Mouse (Mus musculus) R1 (cell line): ENCODE measurements around the gene Nfat5.

Experiments used
- DNase-seq: peaks from one replicate; pipeline ENCODE4 v3.0.0-alpha.2; 2018; ENCODE audit warnings: low read depth, low spot score

Nfat5 gene

DNA sequence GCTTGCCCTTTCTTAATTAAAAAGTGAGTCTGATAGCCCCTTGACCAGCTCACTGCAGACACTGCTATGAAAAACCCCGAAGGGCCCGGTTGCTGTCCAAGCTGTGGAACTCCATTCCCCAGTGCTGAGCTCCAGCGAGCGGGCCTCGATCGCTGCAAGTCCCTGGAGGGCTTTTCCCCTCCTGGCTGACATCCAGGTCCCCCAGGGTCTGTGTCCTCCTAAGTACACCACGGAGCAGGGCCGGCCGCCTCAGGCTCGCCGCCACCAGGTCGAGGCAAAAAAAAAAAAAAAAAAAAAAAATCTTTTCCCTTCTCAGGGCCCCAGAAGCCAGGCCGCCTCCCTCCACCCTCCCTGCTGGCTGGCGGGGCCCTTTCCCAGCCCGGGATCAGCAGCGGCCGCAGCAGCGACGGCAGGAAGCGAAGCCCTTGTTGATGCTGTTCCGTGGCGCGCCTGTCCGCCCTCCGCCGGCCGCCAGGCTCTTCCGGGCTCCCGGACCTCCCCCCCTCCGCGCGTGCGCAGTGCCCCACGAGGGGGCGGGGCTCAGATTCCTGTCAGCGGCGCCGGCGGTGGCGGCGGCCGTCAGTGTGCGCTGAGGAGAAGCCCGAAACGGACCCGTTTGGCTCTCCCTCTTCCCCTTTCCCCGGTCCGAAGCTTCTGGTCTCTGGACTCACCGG, at the start of gene Nfat5:
Nfat5 (plus strand) TSS at position 543 of the 674 bp plus-strand sequence.
- DNase-seq, result peak; percentile 92

DNA sequence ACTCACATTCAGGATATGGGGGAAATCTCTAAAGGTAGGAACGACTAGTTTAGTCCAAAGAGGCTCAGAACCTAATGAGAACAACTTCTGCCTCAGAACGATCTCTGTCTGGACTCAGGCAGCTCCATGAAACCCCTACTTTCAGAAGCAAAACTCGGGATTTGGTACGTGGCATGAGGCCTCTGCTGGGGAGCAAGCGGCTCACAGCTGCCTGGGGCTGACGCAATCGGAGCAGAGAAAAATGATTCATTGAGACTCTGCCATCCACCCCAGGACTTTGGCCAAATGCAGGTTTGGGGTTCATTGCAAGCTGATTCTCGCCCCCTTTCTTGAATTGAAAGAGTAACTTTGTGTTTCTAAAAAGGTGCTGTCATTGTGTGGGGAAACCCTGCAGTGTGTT, 49.1 kb upstream of the Nfat5 start:
- no peak for DNase-seq

DNA sequence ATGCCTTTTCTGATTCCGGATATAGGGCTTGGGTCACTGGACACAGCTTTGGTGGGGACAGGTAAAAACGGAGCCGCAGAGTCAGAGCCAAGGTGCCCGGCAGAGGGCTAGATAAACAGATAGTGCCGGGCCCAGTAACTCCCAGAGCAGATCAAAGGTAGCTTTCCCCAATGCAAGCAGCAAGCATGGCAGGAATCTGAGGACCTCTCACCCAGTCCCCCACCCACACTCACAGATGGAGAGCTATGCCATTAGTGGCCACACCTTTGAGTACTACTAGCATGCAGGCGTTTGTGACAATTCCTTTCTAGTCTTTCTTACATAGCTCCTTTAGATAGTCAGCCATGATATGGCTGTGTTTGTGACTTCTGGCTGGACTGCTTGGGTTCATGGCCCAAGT, 44.8 kb upstream of the Nfat5 start:
- DNase-seq, result no peak

DNA sequence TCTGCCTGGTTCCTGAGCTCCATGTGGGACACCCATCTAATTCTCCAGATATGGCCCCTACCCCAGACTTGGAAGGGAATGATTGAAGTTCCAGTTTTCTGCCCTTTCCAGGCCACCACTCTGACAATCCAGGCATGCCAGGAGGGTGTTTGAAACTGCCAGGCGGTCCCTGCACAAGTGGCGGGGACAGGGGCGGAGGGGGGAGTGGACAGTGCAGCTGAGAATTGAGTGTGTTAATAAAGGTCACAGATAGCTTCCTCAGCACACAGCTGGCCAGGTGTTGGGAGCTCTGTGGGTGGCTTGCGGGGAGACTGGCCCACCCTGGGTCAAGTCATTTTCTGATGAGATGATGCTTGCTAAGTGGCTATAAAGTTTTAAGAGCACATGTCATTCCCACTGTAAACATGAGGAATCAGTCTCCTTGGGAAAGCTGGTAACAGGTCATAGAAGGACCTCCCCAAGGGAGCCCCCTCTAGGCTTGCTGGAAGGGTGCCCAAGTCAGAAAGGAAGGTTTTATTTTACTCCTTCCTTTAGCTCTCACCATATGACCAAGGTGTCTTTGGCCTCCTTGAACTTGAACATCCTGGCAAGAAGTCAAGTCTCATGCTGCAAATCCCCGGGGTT, 41.7 kb upstream of the Nfat5 start:
- no peak for DNase-seq

DNA sequence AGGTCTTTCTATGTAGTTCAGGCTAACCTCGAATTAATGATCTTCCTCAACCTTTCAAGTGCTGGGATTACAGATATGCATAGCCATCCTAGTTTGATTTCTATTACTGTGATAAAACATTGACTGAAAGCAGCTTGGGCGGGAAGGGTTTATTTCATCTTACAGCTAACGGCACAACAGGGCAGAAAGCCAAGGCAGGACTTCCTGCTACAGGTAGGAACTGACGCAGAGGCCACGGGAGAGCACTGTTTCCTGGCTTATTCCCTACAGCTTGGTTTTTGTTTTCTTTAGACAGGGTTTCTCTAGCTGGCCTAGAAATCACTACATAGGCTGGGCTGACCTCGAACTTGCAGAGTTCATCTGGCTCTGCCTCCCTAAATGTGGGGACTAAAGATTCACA, 40.1 kb upstream of the Nfat5 start:
- DNase-seq, result no peak

DNA sequence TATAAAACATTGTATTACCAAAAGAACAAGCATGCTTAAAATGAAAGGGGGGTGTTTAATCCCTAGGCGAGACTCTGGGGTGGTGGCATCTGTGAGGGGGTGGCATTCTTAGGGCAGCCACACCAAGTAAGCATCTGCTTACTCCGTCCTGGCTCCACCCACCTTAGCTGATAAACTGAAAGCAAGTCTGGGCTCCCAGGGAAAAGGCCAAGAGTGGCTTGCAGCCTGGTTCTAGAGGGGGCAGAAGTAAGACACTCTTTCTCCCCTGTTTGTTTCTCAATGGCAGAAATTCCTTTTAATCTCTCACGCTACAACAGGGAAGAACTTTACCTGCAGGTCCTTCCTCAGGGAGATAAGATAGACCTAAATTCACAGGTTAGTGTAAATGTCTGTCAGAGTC, 38.9 kb upstream of the Nfat5 start:
- no peak for DNase-seq

DNA sequence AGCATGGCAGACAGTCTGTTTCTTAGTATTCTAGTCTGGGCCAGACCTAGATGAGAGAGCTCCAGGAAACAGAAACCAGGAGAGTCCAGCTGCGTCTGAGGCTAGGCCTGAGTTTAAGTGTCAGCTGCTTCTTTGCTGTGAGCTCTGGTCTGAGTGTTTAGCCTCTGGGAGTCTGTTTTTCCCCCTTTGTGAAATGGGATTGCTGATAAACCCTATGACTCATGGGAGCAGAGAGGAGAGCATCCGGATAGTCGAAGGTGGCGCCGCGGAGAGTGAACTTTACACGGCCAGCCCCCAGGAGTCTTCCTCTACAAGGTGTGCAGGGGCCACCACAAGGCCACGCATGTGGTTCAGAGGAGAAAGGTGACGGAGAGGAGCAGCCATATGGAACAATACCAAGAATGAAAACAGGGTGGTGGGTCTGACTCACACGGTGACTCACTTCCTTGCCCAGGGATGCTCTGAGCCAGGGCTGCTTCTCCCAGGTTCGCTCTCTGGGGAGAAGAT, 38.3 kb upstream of the Nfat5 start:
- DNase-seq, result peak; percentile 49

DNA sequence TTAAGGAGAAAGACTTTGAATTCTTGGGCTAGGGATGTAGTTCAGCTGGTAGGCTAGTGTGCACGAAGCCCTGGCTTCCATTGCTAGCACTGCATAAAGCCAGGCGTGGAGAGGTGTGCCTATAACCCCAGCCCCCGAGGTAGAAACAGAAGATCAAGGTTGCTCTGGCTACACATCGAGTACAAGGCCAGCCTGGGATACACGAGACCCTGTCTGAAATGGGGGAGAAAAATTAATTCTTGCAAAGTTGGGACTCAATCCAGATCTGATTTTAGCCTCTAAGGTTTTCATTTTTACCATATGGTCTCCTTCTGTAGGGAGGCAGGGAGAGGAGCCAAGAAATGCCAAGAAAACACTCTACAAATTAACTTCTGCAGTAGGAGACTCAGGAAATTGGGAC, 36.0 kb upstream of the Nfat5 start:
- no peak for DNase-seq

DNA sequence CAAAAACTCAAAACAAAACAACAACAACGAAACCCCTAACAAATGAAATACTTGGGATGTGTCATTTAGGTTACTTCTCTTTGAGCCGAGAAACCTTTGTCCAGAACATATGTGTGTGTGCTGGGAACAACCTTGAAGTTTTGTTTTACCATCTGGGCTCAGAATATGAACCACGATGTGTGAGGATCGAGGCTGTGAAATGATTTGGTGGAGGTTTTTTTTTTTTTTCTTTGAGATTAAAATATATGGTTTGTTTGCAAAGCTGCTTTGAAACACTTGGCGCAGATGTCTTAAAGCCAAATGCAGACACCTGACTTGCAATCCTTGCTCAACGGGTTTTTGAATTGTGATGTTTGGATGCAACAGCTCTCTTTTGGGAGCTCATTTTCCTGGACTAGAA, 33.1 kb upstream of the Nfat5 start:
- no peak for DNase-seq

DNA sequence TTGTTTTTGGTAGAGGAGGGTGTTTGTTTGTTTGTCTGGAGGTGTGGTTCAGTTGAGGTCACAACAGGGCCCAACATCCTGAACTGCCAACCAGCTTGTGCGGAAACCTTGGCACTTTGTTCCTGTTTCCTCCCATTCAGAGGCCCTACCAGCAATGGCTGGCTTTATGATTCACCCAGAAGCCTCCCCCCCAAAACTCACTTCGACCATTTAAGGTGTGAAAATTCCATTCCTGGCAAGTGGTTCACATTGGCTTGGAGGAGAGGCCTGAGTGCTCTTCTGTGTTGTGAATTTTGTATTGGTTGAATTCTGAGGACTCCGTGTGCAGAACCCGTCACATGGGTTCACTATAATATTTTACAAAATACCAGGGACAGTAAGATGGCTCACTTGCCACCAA, 32.1 kb upstream of the Nfat5 start:
- DNase-seq, result peak; percentile 52

DNA sequence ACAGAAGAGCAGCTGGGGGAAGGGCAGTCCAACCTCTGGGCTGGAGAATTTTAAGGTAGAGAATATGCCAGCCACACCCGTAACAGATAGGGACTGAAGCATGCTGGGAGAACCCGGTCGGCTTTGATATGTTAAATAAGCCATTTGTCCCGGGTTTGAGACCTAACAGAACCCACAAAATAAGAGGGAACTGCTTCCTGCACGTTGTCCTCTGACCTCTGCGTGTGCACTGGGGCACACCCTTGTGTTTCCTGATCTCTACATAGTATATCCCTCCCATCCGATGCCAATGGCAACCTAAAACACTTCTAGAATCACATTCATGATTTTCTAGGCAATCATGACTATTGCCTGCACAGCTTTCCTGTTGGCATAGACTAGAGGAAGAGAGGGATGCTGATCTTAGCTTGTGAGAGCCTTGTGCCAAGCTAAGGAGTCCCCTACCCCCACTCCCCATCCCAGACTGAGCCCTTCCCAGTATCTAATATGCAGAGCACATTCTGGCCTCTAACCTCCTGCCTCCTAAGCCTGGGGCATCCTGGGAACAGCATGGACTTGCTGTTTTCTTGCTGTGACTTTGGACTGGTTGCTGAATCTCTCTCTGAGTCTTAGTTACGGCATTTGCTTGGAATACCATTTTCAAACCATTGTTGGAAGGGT, 31.1 kb upstream of the Nfat5 start:
- DNase-seq, result peak; percentile 96

DNA sequence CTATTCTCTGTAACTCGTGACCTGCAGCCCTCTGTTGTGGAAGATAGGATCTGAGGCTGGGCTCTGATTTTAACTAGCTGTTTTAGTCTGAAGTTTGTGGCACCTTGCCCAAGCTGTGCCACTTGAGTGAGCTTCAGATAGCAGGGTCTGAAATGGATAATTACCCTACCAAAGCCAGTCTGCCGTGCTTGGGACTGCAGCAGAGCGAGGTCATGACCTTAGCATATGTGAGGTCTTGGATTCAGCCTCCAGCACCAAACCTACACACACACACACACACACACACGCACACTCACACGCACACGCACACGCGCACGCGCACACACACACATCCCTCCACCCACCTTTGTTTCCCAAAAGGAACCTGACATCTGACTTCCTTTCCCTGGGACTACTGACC, 27.5 kb upstream of the Nfat5 start:
- no peak for DNase-seq

DNA sequence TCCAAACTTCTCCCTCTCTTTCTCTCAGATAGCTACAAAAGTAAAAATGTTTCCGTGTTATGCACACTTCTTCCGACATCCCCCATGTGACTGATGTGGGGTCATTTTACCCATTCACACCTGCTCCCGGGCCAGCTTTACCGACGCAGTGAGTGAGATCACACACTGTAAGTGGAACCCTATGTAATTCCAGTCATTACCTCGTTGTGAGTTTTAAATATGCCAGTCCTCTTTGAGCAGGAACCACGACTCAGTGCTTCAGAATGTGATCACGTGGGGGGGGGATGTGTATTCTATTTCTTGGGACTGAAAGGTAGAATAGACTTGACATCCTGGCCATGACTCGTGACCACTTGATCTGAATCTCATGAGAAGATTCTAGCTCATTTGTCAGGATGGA, 24.8 kb upstream of the Nfat5 start:
- no peak for DNase-seq

DNA sequence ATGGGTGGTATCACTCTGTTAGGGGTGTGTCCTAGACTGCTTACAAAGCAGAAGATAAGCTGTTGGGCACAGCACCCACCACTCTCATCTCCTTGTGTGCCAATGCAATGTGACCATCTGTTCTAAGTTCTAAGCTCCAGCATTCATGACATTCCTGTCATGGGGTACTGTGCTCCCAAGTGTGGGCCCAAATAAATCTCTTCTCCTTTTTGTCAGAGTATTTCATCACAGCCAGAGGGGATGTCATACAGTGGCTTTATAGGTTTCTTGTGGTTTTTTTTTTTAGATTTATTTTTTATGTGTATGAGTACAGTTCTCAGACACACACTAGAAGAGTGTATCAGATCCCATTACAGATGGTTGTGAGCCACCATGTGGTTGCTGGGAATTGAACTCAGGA, 24.1 kb upstream of the Nfat5 start:
- DNase-seq, result no peak

DNA sequence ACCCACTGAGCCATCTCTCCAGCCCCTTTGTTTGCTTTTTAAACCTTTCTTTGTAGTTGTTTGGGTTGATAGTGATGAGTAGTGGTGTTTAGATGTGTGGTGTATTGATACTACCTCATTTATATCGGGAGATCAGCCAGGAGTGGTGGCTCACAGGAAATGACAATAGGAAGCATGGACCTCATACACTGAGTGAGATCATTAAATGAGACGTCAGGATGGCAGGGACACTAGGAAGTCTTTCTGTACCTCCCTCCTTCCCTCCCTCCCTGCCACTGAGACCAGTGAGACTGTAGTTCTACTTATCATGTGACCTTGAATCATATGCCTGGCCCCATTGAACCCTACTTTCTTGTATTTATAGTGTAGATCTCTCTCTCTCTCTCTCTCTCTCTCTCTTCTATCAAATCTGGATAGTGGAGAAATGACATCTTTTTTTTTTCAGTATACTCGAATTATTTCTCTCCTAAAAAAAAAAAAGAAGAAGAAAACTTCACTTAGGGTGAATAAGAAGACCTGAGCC, 23.6 kb upstream of the Nfat5 start:
- DNase-seq, result no peak

DNA sequence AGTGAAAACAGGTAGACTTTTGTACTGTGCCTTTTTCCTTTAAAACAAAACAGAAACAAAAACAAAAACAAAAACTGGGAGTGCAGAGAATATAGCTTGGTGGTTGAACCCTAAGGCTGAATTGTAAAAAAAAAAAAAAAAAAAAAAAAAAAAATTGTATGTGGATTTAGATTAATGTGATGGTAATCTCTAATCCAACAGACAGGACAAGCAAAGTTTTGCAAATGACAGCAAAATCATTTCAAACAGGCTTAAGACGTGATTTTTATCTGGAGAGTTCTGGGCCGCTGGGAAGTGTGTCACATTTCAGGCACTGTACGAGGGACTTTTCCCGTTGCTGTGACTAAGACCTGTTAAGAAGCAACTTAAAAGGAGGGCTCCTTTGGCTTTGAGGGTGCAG, 23.0 kb upstream of the Nfat5 start:
- no peak for DNase-seq

DNA sequence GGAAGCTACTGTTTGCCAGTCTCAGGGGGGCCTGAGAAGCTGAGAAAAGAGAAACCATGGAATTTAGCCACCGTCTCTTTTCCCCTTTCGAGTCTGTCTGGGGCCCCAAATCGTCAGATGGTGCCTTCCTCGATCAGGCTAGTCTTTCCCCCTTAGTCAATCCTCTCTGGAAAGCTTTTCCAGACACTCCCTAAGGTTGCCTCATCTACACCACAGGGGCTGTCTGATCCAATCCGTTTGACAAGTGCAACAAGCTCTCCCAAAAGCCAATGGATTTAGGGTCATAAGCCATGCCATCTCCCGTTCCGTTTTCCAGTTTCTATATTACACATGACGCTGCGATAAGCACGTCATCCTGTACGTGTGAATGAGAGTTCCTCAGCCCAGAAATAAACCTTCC, 22.5 kb upstream of the Nfat5 start:
- peak; percentile 27 for DNase-seq

DNA sequence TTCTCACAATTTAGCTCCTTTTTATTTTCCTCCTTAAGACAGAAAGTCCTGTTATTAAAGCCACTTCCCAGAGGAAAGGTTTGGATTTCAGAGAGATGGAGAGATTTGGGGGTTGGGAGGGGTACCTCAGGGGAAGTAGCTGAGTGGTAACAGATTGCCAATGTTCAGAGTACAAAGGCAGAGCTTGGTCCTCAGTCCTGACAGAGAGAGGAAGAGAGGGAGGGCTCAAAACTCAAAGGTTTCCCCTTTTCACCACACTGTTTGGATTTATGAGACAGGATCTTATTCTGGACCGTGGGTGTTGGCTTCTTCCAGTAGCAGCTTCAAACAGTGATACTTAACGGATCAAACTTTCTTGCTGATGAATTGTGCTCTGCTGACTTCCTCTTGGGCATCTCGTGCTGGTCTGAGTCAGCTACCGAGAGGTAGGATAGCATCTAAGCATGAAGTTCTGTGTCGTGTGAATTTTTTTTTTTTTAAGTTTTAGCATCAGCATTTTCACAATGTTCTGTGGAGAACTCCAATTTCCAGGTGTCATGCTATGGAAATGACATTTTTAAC, 15.9 kb upstream of the Nfat5 start:
- DNase-seq, result no peak

DNA sequence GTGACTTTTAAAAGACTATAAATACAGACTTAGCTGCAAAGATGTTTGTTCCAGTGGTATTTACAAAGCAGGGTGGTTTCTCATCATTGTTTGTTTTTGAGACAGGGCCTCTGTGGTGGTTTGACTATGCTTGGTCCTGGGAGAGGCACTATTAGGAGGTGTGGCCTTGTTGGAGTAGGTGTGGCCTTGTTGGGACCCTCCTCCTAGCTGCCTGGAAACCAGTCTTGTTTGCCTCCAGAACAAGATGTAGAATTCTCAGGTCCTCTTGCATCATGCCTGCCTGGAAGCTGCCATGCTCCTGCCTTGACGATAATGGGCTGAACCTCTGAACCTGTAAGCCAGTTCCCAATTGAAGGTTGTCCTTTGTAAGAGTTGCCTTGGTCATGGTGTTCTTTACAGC, 14.7 kb upstream of the Nfat5 start:
- DNase-seq, result peak; percentile 56

DNA sequence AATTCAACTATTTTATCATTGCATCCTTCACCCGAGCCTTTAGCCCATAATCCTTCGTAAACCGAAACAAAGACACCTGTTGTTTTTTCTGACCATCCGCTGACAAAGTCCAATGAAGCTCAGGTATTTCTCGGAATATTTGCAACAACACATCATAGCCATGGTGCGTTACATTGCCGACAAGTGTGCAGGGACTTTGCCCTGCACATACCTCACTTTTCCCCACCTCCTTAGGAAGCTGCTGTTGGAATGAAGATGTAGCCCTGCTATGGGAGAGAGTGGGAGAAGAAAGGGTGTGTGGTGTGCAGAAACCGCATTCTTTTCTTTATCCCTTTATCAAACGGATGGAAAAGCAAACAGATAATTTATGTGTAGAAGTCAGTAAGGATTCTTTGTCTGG, 6.6 kb upstream of the Nfat5 start:
- peak; percentile 33 for DNase-seq

DNA sequence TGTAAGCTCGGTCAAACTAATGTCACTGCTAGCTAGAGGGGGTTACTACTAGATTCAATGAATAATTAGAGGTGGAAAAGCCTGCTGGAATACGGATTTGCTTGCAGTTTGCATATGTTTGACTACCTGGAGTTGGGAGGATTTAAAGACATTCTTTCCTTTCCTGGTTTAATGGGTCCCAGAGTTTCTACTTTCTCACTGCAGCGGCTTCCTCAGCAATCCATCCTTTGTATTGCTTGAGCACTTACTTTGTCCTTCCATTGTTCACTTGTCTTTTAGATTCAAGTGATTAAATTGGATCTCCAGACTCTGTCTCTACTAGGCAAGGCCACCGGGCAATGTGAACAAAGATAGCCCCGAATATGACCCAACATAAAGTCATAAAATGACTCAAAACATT, 5.7 kb upstream of the Nfat5 start:
- DNase-seq, result peak; percentile 98

DNA sequence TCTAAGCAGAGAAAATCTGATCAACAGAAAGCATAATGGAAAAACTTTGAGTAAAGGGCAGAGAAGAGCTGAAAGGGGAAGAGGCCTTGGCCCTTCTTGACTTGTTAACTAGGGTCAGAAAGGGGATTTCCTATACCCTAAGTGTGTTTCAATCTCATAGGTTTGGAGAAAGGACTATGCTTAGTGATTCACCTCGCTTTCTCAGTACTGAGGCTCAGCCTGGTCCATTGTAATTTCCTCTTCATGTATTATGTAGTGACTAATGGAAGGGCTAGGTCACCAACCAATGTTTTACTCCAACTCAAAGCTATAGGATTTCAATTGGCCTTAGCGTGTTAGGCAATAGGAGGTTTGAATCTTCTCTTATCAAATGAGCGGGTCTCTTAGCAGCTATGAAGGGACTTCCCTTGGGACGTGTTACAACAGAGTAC, 2.1 kb upstream of the Nfat5 start:
- DNase-seq, result no peak
